Mouse (Mus musculus): ENCODE measurements at regions not wholly inside any gene's neighbourhood (a gene's known extent, or its start where the extent isn't known, plus 50 kb on each side); places are given as distances from the start of the nearest gene placed in this dataset.
A peak's percentile ranks its signal among the peaks of the same experiment; 100 is the strongest.

DNA sequence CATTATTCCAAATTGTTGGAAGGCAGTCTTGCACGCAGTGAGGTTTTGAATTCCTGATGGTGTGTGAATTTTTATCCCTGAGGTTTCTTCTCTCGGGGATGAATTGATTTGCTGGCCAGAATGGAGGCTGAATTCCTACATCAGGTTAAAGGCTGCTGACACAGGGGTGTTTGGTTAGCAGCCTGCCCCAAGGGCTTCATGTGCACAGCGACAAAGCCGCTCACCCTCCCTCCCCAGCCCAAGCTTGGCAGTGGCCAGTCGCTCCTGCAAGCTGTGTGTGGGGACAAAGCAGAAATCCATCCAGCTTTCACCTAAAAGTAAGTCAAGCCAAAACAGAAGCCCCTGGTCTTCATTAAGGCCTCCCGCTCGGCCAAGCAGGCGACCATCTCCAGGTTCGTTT is 151.4 kb upstream of the Eomes start:
- no peak for DNase-seq (ENCODE audit: low spot score)

DNA sequence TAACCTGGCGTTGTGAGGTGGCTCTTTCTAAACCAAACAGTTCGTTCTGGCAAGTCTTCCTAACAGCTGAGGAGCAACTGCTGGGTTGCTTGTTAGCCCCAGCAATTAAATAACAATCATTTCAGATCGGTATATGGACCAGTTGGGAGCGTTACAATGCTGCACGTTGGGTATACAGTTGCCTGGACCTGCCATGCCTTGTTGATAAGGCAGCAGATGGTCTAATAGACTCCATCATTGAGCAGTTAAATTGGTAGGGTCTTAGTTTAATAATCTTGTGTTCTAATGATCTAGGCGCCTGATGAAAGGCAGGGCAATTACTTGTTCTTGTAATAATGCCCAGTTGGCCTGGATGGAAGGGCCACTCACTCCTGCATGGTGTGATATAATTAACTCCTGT is 150.1 kb upstream of the Eomes start:
- no peak for DNase-seq (ENCODE audit: low spot score)

DNA sequence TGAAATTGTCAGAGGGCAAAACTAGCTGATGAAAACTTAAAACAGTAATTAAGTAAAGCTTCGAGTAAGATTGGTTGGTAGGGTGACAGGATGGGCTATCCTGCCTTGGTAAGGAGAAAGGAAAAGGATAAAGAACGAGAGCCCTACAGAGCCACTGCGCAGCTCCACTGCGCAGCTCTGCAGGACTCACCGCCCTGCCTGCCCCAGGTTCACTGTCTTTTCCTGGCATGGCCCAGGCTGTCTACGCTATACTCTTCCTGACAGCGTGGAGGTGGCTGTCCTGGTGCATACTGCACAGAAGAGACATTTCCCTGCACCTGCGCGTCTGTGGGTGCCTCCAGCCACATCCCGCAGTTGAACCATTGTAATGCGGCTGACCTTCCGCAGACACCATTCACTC is 136.6 kb upstream of the Eomes start:
- DNase-seq (ENCODE audit: low spot score) = no peak

DNA sequence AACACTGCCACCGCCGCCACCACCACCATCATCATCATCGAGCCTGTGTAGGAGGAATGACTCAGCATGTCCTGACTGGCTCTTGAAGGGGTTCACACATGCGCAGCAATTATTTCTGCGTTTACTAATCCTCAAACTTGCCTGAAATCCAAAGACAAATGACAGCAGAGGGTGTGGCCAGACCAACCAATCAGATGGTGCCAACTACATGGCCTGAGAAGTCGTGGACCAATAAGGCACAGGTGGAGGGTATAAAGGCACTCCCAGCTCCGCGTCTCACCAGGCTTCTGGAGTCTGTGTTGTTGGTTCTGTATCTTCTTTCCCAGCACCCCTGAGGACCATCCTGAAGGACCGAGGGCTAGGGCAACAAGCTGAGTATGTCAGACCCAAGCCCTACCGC is 123.1 kb upstream of the Eomes start:
- no peak for DNase-seq (ENCODE audit: low spot score)

DNA sequence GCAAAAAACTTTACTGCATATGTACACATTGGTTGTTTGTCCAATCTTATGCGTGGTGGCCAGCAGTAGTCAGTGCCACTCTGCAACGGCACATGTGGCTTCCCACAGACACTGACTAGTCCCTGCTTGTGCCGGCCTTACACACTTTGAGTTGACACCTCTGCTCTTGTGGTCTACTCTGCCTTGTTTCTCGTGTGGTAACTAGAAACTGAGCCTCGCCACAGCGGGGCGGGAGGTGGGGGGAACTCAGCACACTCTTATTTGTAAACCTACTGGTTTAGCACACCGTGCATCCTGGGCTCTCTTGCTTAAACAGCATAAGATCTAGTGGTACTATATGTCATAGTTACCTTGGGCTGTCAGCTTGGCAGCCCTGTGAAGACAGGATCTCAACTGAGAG is 120.6 kb upstream of the Eomes start:
- no peak for DNase-seq (ENCODE audit: low spot score)

DNA sequence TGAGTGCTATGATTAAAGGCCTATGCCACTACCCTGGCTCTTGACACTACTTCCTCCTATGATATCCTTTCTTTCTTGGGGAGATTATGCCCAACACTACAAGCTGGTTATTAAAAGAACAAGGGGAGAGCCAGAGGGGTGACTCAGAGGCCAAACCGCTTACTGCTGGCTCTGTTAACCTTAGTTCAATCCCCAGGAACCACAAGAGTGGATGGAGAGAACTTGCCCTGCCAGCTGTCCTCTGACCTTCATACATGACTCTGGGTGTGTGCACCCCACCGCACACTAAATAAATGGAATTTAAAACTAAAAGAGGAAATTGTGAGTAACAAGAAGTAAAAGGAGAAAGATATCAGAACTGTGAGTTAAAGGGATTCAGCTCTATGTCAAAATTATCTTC is 114.1 kb upstream of the Eomes start:
- no peak for DNase-seq (ENCODE audit: low spot score)

DNA sequence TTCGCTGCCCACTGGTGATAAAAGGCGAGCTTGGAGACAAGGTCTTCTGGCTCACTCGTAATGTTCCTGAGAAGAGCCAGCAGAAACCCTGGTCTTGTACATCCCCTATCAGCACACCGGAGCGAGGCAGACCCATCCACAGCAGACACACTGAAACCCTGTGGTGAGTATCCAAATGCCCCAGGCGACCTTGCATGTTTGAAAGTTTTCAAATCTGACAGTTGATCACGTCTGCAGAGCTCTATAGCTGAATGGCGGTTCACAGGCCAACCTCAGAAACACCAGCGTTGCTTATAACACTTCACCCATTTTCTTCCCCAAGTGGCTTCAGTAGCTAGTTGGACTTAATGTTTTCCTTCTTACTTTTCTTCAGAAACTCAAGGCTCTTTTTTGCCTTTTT is 112.6 kb upstream of the Eomes start:
- no peak for DNase-seq (ENCODE audit: low spot score)

DNA sequence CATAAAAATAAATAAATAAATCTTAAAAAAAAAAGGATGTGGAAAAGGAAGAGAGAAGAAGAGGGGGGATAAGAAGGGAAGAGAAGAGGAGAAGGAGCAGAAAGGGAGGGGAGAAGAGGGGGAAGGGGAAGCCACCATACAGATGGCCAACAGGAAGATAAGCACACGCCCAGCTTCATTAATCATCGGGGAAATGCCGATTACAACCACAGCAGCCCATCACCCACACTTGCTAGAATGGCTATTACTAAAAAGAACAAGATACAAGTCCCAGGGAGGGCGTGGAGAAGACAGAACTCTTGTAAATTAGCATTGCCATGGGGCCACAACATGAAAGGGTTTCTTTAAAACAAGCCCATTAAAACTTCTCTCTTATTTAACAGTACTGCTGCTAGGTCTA is 110.7 kb upstream of the Eomes start:
- DNase-seq (ENCODE audit: low spot score) = no peak

DNA sequence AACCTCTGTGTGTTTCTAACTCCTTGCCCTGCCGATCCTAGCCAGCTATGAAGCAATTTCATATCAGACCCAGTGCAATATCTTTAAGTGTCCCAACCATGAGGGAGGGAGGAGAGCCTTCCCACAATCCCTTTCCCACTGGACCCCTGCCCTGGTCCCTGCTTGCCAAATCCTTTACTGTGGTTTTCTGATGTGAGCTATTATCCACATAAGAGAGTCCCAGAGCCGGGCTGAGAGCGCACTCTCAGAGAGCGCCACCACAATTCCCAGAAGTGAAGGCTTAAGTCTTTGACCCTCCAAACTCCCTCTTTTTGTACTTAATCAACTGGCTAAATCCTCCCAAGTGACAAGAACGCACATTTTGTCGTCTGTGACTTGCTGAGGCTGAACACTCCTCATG is 107.4 kb upstream of the Eomes start:
- DNase-seq (ENCODE audit: low spot score) = no peak

DNA sequence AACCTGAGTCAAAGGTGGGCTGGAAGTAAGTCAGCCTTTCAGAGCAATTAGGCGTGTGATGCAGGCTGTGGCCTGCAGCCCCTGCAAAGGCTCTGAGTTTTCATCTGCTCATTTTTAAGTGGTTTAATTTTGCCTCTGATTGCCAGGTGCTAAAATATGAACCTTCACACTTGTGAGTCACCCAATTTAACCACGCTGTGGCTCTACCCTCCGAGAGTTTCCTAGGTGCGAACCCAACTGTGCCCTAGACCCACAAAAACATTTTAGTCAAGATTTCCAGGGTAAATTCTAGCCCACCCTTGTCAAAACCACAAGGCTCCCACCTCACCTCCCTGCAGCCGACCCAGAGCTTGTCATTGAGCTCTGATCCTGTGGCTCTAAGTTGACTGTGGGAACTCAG is 103.3 kb upstream of the Eomes start:
- DNase-seq (ENCODE audit: low spot score) = no peak

DNA sequence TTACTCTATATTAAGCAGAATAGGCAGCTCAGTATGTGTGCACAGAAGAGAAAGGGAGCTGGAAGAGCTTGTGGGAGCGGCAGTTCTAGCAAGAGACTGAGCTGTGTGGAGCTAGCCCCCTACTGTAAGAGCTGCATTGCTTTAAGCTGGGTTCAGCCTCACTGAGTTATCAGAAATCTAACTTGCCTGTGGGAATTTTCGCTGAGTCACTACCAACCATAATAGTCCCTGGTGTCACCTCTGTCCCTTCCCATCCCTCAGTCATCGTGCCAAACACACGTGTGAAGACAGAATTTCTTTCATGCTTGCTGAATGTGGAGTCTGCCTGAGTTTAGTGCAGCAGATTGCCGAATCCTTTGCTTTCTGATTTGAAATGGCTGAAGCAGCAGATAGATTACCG is 99.0 kb upstream of the Eomes start:
- DNase-seq (ENCODE audit: low spot score) = no peak

DNA sequence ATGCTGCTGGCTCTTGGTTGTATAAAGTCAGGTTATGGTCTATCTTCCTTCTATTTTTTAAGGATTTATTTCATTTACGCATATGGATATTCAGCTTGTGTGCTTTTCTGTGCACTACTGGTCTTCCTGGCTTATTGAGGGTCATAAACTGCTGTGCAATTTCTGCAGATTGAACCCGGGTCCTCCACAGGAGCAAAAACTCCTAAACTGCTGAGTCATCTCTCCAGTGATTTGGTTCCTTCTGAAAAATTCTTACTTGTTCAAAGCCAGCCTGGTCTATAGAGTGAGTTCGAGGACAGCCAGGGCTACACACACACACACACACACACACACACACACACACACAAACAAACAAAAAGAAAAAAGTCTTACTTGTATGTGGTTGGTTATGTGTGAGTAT is 95.5 kb upstream of the Eomes start:
- no peak for DNase-seq (ENCODE audit: low spot score)

DNA sequence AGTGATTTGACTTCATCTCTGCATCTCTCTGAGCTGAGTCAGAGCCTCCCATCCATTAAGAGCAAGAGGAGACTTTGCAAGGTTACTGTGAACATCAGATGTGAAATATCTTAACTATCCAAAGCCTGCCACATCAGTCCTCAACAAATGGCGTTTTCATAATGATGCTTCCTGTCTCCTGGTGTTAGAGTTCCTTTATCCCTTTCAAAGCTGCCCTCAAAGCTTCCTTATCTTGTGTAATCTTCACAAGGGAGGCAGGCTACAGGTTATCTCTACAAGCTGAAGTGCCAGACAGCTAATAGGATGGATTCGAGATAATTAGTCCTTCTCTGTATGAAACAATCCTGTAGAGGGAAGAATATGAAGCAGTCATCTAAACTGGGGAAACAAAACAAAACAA is 93.4 kb upstream of the Eomes start:
- no peak for DNase-seq (ENCODE audit: low spot score)

DNA sequence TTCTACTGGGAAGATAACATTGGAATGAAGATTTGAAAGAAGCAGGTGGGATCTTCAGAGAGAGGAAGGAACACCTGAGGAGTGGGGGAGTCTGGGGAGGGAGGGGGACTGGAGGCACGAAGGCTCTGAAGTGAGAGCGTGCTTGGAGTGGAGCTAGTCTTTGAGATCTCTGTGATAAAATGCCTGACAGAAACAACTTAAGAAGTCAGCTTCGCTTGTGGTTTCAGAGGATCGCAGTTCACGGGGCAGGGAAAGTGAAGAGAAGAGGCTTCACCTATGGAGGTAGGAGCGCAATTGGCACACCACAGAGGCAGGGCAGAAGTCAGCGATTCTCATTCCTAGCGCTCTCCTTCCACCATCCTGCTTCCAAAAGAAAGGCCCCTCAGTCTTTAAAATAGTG is 90.4 kb upstream of the Eomes start:
- no peak for DNase-seq (ENCODE audit: low spot score)

DNA sequence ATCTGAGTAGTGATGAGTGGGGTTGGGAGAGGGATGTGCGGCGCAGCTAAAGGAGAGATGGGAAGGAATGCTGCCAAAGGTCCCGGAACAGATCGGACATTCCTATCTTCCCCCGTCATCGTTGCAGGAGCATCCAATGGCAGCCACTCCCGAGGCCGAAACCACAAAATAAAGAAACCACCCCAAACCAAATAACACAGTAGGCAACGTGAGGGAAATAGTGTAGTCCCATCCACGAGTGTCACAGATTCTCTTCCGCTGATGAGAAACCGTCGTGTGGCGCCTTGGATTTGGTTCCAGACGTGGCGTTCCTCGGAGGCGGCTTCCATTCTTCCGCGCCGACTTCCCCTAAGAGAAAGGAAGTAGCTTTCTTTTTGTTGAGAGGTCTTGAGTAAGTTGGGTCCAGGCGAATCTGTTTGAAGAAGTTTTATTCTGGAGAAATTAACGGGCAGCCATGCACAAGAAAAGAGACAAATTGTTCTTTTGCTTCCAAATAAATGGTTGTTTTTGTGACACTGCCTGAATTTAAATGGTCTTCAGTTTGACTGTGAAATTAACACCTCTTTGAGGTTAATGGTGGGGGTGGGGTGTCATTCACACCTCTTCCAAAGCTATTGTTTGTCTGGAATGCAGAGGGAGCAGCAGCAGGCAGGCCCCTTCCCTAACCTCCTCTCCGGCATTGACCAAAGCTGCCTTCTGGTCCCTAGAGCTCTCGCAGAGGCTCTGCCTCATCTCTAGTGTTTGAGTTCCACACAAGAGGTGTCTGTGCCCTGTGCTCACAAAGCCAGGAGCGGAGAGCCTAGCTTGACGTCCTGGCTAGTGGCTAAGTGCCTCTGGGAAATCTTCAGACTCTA is 88.3 kb upstream of the Eomes start:
- no peak for DNase-seq (ENCODE audit: low spot score)

DNA sequence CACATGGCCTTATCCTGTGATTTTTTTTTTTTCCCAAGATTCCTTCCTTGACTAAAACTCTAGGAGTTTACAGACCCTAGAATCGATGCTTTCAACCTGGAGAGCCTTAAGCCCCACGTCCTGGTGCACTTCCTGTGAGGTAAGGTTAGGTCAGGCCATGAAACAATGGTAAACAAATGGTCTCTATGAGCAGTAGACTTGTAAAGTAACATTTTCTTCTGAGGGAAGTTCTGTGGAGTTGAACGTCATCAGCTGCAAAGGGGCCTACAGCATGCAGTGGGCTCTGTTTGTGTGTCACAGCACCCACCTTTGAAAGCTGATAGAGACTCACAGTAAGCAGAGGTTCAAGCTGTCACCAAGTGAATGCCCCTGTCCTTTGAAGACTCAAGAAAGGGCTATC is 87.3 kb upstream of the Eomes start:
- DNase-seq (ENCODE audit: low spot score) = no peak

DNA sequence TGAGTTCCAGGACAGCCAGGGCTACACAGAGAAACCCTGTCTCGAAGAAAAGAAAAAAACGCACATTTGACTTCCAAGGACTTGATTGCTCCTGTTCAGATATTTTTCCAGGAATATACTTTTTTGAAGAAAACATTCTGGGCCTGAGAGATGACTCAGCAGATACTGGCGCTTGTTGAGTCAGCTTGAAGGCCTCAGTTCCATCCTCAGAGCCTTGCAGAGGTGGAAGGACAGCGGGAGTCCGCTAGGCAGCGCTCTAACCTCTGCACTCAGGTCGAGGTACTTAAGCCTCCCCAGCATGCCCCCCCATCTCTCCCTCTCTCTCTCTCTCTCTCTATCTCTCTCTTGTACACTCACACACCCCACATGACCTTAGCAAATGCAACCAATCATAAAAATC is 86.3 kb upstream of the Eomes start:
- DNase-seq (ENCODE audit: low spot score) = no peak

DNA sequence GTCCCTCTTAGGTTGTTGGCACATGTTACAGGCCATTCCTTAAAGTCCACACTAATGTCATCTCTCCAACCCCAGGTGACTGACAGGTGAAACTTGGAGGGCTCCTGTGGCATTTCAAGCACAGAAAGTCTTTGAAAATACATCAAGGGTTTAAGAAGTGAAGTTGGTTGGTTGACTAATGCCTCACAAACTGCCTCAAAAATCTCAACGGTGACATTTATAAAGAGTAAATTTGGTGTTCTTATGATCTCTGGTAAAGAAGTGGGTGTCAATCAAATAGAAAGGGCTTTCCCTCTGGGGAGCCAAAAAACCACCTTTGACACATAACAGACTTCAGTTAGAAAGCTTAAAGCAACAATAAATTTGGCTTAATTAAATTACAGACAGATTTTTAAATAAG is 85.2 kb upstream of the Eomes start:
- DNase-seq (ENCODE audit: low spot score) = no peak

DNA sequence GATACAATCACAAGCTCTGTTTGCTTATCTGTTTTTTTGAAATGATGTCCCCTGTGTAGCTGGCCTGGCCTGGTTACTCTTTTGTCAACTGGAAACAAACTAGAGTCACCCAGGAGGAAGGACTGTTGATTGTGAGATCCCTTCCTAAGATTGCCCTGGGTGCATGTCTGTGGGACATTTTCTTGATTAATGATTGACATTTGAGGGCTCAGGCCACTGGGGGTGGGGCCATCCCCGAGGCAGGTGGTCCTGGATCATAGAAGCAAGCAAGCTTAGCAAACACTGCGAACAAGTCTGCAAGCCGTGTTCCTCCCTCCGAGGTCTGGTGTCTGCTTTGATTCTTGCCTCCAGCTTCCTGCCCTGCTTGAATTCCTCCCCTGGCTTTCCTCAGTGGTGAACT is 84.4 kb upstream of the Eomes start:
- DNase-seq (ENCODE audit: low spot score) = peak; percentile 83

DNA sequence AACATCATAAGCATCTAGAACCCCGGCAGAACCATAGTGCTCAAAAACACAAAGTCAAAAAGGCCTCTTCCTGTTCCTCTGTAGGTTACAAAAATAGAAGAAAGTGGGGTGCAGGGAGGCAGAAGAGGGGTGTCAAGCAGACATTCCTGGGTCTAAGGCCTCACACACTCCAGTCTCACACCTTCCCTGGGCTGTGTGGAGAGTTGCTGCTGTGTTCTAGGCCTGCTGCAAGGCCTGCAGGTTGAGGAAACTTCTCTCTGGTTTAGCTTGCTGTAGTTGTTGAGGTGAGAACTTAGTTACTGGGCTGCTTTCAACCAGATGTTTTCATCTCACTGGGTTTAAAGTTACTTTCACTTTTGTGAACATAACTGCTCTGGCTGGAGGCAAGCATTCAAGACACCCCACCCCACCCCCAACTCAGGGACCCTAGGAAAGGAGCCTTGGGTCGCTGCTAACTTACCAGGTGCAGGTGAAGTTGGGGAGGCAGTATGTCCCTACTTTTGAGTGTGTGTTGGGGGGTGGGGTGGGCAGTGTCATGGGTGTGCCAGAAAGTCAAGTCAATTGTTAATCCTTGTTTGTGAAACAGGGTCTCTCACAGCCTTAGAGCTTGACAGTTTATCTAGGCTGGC is 81.5 kb upstream of the Eomes start:
- no peak for DNase-seq (ENCODE audit: low spot score)

DNA sequence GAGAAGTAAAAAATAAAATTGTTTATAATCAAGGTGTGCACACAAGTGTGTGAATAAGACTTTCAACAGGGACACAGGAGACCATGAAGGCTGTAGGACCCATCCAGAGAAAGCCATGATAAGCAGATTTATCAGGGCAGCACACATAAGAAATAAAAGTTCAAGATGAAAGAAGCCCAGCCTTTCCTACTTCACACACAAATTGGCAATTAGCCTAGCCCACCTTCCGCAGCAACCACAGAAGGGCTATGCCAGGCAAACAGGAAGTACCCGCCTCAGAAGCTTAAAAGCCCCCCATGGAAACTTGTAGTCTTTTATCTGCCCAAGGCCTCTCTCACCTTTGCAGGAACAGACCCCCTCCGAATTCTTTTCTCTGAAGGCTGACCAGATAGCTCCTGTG is 77.5 kb upstream of the Eomes start:
- DNase-seq (ENCODE audit: low spot score) = no peak

DNA sequence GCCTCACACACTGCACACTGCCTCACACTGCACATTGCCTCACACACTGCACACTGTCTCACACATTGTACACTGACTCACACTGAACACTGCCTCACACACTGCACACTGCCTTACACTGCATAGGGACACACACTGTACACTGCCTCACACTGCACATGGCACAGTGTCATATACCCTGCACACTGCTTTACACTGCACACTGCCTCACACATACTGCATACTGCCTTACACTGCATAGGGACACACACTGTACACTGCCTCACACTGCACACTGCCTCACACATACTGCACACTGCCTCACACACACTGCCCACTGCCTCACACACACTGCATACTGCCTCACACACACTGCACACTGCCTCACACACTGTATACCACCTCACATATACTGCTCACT is 76.8 kb upstream of the Eomes start:
- no peak for DNase-seq (ENCODE audit: low spot score)

DNA sequence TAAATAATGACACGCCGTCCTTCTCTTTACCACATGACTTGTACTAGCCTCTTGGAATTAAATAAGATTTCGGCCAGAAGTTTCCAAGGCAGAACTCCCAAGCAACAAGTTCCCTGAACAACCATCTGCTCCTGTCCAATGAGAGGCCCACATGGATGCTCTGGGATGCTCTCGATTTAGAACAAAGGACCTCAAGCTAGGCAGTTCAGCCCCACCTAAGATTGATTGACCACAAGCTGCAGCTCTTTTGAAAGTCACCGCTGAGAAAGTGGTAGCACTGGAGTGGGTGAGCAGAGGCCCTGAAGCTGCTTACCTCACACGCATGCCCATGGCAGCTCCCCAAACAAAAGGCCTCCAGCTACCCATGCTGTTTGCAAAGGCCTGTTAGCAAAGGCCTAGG is 73.1 kb upstream of the Eomes start:
- DNase-seq (ENCODE audit: low spot score) = no peak

DNA sequence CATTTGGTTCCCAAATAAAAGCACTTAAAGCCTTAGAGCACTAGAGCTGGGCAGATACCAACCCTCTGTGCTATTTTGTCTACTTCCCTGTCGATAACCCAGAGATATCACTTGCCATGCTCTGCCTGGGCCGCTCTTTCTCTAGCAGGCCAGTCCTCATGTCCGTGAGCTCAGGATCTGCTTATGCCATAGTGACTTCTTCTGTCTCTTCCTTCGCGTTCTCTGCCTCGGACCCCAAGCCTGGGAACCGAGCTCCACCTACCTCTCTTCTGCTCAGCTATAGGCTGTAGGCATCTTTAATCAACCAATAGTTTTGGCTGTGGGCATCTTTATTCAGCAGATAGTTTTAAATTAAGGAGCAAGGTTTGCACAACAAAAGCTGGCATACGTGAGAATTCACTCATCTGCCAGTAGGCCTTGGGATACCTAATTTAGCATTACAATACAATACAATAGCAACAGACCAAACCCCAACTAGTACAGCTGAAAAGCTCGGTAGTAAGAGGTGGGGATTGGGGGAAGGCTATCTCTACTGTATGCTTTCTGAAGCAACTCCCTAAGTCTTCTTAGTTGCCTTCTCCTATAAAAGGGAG is 72.0 kb upstream of the Eomes start:
- no peak for DNase-seq (ENCODE audit: low spot score)
